Mouse (Mus musculus): Measurements from ENCODE around the gene Mllt11. TPM values are rescaled to one million over a fixed set of nuclear protein-coding genes. Genes with fewer than 3 reads are reported as not detected.

Mllt11 gene
- polyA plus RNA-seq (2011; ENCODE audit: insufficient read depth, insufficient read length, low read depth, missing spikeins): 13.1 and 15.5 TPM in 2 replicates

DNA sequence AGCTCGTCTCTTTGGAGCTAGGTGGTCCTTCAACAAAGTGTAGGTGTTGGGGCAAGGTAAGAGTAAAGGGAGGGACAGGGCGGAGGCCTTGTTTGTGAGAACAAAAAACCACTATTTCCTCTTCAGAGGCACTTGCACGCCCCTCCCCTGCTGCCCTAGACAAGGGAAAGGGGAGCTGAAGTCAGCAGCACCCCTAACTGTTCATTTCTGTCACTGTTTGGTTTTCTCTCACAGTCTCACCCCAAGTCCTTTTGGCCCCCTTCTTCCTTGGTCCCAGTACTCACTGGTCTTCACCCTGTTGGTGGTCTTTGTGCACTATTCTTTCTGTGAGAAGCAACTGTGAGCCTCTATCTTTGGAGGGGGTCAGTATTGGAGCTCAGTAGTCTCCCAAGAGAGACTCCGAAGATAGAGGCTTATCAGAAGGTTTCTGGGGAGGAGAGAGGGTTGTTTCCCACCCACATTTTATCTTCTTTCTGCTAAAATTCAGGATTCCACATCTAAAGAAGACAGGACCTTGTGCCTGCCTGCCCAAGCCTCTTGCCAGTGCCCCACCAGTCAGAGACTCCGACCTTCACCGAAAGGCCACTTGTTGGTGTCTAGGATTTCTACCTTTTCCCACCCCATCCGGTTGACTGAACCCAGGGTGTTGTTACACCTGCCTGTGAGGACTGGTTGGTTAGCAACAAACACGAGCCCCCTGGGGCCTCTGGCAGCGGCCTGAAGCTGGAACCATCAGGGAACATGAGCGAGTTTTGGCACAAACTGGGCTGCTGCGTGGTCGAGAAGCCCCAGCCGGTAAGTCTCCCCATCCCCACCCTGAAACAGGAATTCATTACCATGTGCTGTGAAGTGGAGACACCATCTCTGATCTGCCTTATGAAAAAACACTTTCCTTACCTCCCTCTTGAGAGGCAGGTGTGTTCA is at the start of gene Mllt11:
TSS of gene Mllt11 (minus strand) at position 874 of the 924 bp plus-strand sequence.
- Histone ChIP-seq H3K27me3 (ENCODE audit: control insufficient read depth, insufficient read depth, low read length, poor library complexity, severe bottlenecking) (no peaks in the 10 kb centered on the region), H3K27ac (ENCODE audit: insufficient read depth, low read length) (peak within 1 kb of the TSS; percentile 84), H3K4me1 (ENCODE audit: control insufficient read depth, insufficient read depth, low read length) (peaks cover 6% of the 10 kb centered on the region), H3K9me3 (replicated peaks; ENCODE audit: control insufficient read depth, insufficient read depth, low read length, poor library complexity, severe bottlenecking) (no peaks in the 10 kb centered on the region), H3K4me3 (ENCODE audit: low read depth, low read length) (peak within 1 kb of the TSS; percentile 52), H3K9ac (ENCODE audit: low read depth, poor library complexity, severe bottlenecking) (peak within 1 kb of the TSS; percentile 93; the same call in 1 of the 2 replicates), H3K36me3 (ENCODE audit: control insufficient read depth, insufficient read depth, low read length, poor library complexity, severe bottlenecking) (peaks cover 12% of the 10 kb centered on the region)
- TF ChIP-seq CTCF (IDR thresholded peaks at IDR 0.05; ENCODE audit: low read depth, low read length) (no peak), POLR2A (IDR thresholded peaks at IDR 0.05; ENCODE audit: insufficient read depth, low read length) (no peak)

GRCm38 (mm10) chr3:95281216-95282126 is 49.5 kb upstream of the Mllt11 start, which contains the start of the genes Mindy1 and Prune1:
TSS of gene Mindy1 (plus strand) at chr3:95281345.
TSS of gene Prune1 (minus strand) at chr3:95282076.
- H3K36me3 ChIP-seq (ENCODE audit: control insufficient read depth, insufficient read depth, low read length, poor library complexity, severe bottlenecking): no peaks in the 10 kb centered on the region
- H3K9ac ChIP-seq (ENCODE audit: low read depth, poor library complexity, severe bottlenecking): peak within 1 kb of the TSS; percentile 72
- no peaks in the 10 kb centered on the region for H3K27me3 ChIP-seq (ENCODE audit: control insufficient read depth, insufficient read depth, low read length, poor library complexity, severe bottlenecking)
- TF ChIP-seq POLR2A (IDR thresholded peaks at IDR 0.05; ENCODE audit: insufficient read depth, low read length) (no peak), EP300 (IDR thresholded peaks at IDR 0.05; ENCODE audit: insufficient read depth, low read depth, low read length) (no peak), CTCF (IDR thresholded peaks at IDR 0.05; ENCODE audit: low read depth, low read length) (no peak)
- peak within 1 kb of the TSS; percentile 95 for H3K27ac ChIP-seq (ENCODE audit: insufficient read depth, low read length)
- H3K4me3 ChIP-seq (ENCODE audit: low read depth, low read length): peak within 1 kb of the TSS; percentile 86
- H3K9me3 ChIP-seq (replicated peaks; ENCODE audit: control insufficient read depth, insufficient read depth, low read length, poor library complexity, severe bottlenecking): no peaks in the 10 kb centered on the region
- peaks cover 2% of the 10 kb centered on the region for H3K4me1 ChIP-seq (ENCODE audit: control insufficient read depth, insufficient read depth, low read length)

GRCm38 (mm10) chr3:95280747-95281146 is 48.8 kb upstream of the Mllt11 start:
- TF ChIP-seq CTCF (IDR thresholded peaks at IDR 0.05; ENCODE audit: low read depth, low read length) (no peak), POLR2A (IDR thresholded peaks at IDR 0.05; ENCODE audit: insufficient read depth, low read length) (no peak), EP300 (IDR thresholded peaks at IDR 0.05; ENCODE audit: insufficient read depth, low read depth, low read length) (no peak)
- Histone ChIP-seq H3K4me3 (ENCODE audit: low read depth, low read length) (peak overlapping the region; percentile 86), H3K9me3 (replicated peaks; ENCODE audit: control insufficient read depth, insufficient read depth, low read length, poor library complexity, severe bottlenecking) (no peaks in the 10 kb centered on the region), H3K4me1 (ENCODE audit: control insufficient read depth, insufficient read depth, low read length) (peaks cover 2% of the 10 kb centered on the region), H3K36me3 (ENCODE audit: control insufficient read depth, insufficient read depth, low read length, poor library complexity, severe bottlenecking) (no peaks in the 10 kb centered on the region), H3K27ac (ENCODE audit: insufficient read depth, low read length) (peak overlapping the region; percentile 65), H3K9ac (ENCODE audit: low read depth, poor library complexity, severe bottlenecking) (peak overlapping the region; percentile 72), H3K27me3 (ENCODE audit: control insufficient read depth, insufficient read depth, low read length, poor library complexity, severe bottlenecking) (no peaks in the 10 kb centered on the region)

- Histone ChIP-seq H3K9ac (ENCODE audit: low read depth, poor library complexity, severe bottlenecking) (no peak overlapping the region), H3K27me3 (ENCODE audit: control insufficient read depth, insufficient read depth, low read length, poor library complexity, severe bottlenecking) (no peaks in the 10 kb centered on the region)
- TF ChIP-seq CTCF (IDR thresholded peaks at IDR 0.05; ENCODE audit: low read depth, low read length) (no peak), POLR2A (IDR thresholded peaks at IDR 0.05; ENCODE audit: insufficient read depth, low read length) (no peak), EP300 (IDR thresholded peaks at IDR 0.05; ENCODE audit: insufficient read depth, low read depth, low read length) (no peak)
These were observed 45.2 kb upstream of the Mllt11 start for GRCm38 (mm10) chr3:95277149-95277551.

GRCm38 (mm10) chr3:95276428-95276934 is 44.5 kb upstream of the Mllt11 start:
- H3K4me1 ChIP-seq (ENCODE audit: control insufficient read depth, insufficient read depth, low read length): peaks cover 3% of the 10 kb centered on the region
- H3K9me3 ChIP-seq (replicated peaks; ENCODE audit: control insufficient read depth, insufficient read depth, low read length, poor library complexity, severe bottlenecking): no peaks in the 10 kb centered on the region
- H3K36me3 ChIP-seq (ENCODE audit: control insufficient read depth, insufficient read depth, low read length, poor library complexity, severe bottlenecking): no peaks in the 10 kb centered on the region
- peak overlapping the region; percentile 40 for H3K27ac ChIP-seq (ENCODE audit: insufficient read depth, low read length)
- TF ChIP-seq POLR2A (IDR thresholded peaks at IDR 0.05; ENCODE audit: insufficient read depth, low read length) (no peak), CTCF (IDR thresholded peaks at IDR 0.05; ENCODE audit: low read depth, low read length) (no peak), EP300 (IDR thresholded peaks at IDR 0.05; ENCODE audit: insufficient read depth, low read depth, low read length) (no peak)
- no peak overlapping the region for H3K9ac ChIP-seq (ENCODE audit: low read depth, poor library complexity, severe bottlenecking)
- no peaks in the 10 kb centered on the region for H3K27me3 ChIP-seq (ENCODE audit: control insufficient read depth, insufficient read depth, low read length, poor library complexity, severe bottlenecking)
- H3K4me3 ChIP-seq (ENCODE audit: low read depth, low read length): no peak overlapping the region

More at GRCm38 (mm10) chr3:95277149-95277551, 45.2 kb upstream of the Mllt11 start:
- Histone ChIP-seq H3K9me3 (replicated peaks; ENCODE audit: control insufficient read depth, insufficient read depth, low read length, poor library complexity, severe bottlenecking) (no peaks in the 10 kb centered on the region), H3K36me3 (ENCODE audit: control insufficient read depth, insufficient read depth, low read length, poor library complexity, severe bottlenecking) (no peaks in the 10 kb centered on the region), H3K4me1 (ENCODE audit: control insufficient read depth, insufficient read depth, low read length) (peaks cover 2% of the 10 kb centered on the region), H3K4me3 (ENCODE audit: low read depth, low read length) (no peak overlapping the region), H3K27ac (ENCODE audit: insufficient read depth, low read length) (peak overlapping the region; percentile 40)
